Mouse (Mus musculus): ENCODE measurements at regions not wholly inside any gene's neighbourhood (a gene's known extent, or its start where the extent isn't known, plus 50 kb on each side); places are given as distances from the start of the nearest gene placed in this dataset.

- TF ChIP-seq POLR2A (IDR thresholded peaks at IDR 0.05; ENCODE audit: borderline replicate concordance, extremely low read depth, low read depth, low read length) (no peak), CTCF (IDR thresholded peaks at IDR 0.05; ENCODE audit: insufficient read depth, low read length) (no peak)
Measured at GRCm38 (mm10) chr1:43337168-43337784, 107.1 kb upstream of the Nck2 start.

Data from lung, adult 2 months (tissue).